8 mouse cellular contexts compared by ENCODE assay signal in the genomic region with DNA sequence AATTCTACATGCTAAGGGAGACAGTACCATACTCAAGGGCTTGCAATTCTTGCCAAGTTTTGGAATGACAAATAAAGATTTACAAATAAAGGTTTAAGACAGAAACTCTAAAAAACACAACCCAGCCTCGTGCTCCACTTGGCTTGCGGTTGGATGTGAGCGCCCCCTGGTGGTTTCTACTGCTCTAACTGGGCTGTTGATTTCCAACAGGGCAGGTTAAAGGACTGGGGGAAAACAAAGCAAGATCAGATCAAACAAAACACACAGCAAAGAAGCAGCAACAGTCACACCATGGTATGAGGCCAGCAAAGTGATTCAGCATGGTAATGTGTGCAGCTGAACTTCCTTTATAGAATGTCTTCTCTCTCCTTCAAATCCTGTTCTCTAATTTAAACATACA.
DNase-seq lines count a peak whose midpoint lies in the region; ATAC-seq and TF ChIP-seq lines count a peak whose summit lies in the region.

No protein-coding gene starts in this region.

- peak; percentile 76 for TF ChIP-seq CTCF in kidney, adult 2 months (conservative IDR thresholded peaks at IDR 0.05; ENCODE audit: insufficient read depth, insufficient read length, low read depth, low read length)

- H3K9ac ChIP-seq in liver, embryonic 11.5 days (ENCODE audit: low read depth, low read length), result no peak overlapping the region

- ATAC-seq in liver, embryonic 11.5 days (replicated peaks; ENCODE audit: low FRiP score), result no peak

- H3K9me3 ChIP-seq in liver, embryonic 11.5 days (ENCODE audit: control insufficient read depth, low read length), result no peaks in the 10 kb centered on the region

- H3K27ac ChIP-seq in kidney, adult 2 months (ENCODE audit: insufficient read depth, low read depth, low read length), result no peak overlapping the region
- no peak overlapping the region for H3K27ac ChIP-seq in liver, embryonic 11.5 days (ENCODE audit: low read depth, low read length)

- 2% methylated on average over 3 of the region's 3 CpGs for WGBS in kidney, adult 2 months
- WGBS in liver, embryonic 11.5 days, result 2% methylated on average over 3 of the region's 3 CpGs

- no peaks in the 10 kb centered on the region for H3K27me3 ChIP-seq in kidney, adult 2 months (replicated peaks; ENCODE audit: control insufficient read depth, insufficient read depth, low read length)
- H3K27me3 ChIP-seq in liver, embryonic 11.5 days (replicated peaks; ENCODE audit: control insufficient read depth, insufficient read depth, low read length), result no peaks in the 10 kb centered on the region

- TF ChIP-seq POLR2A in kidney, adult 2 months (IDR thresholded peaks at IDR 0.05; ENCODE audit: low read depth, low read length), result no peak

- H3K4me2 ChIP-seq in liver, embryonic 11.5 days, result no peak overlapping the region

- H3K4me1 ChIP-seq in kidney, adult 2 months (ENCODE audit: control insufficient read depth, insufficient read depth, low read length), result no peaks in the 10 kb centered on the region
- H3K4me1 ChIP-seq in liver, embryonic 11.5 days (replicated peaks; ENCODE audit: control insufficient read depth, insufficient read depth, low read length), result no peaks in the 10 kb centered on the region

- no peak overlapping the region for H3K4me3 ChIP-seq in kidney, adult 2 months (ENCODE audit: insufficient read depth, low read depth, low read length)
- no peak overlapping the region for H3K4me3 ChIP-seq in liver, embryonic 11.5 days (ENCODE audit: low read depth, low read length)

- H3K36me3 ChIP-seq in kidney, adult 2 months (ENCODE audit: control insufficient read depth, insufficient read depth, low read length), result no peaks in the 10 kb centered on the region
- no peaks in the 10 kb centered on the region for H3K36me3 ChIP-seq in liver, embryonic 11.5 days (ENCODE audit: control insufficient read depth, insufficient read depth, low read length)

- peak; percentile 1 for DNase-seq in spleen, adult 12 weeks (ENCODE audit: low spot score)
- no peak for DNase-seq in spleen, postnatal 36 days (ENCODE audit: low spot score in 2 of 2)
- peak; percentile 91 to 94 for DNase-seq in cerebellum, postnatal 10 days
- peak; percentile 66 to 67 for DNase-seq in frontal cortex, postnatal 25 days (ENCODE audit: low spot score in 2 of 2)
- peak; percentile 67 for DNase-seq in kidney, adult 2 months
- peak; percentile 67 for DNase-seq in liver, embryonic 11.5 days (ENCODE audit: low spot score)
- DNase-seq in ovary, adult 18-20 months (ENCODE audit: low spot score), result peak; percentile 6
- DNase-seq in thymus, postnatal 36 days, result peak; percentile 42 to 51

Comparison
In these comparisons a context has a peak if more than half of its experiments do, and no peak if none do; other contexts are left out.
1. DNase-seq: peak in spleen, adult 12 weeks (single experiment), cerebellum, postnatal 10 days (2 of 2), frontal cortex, postnatal 25 days (2 of 2), kidney, adult 2 months (single experiment), liver, embryonic 11.5 days (single experiment), ovary, adult 18-20 months (single experiment) and thymus, postnatal 36 days (2 of 2); none in spleen, postnatal 36 days (0 of 2).